ENCODE assay signal across 9 mouse cellular contexts in genomic region chr14:121437026-121437425, GRCm38 (mm10). TPM values are rescaled to one million over a fixed set of nuclear protein-coding genes. Genes with fewer than 3 reads are reported as not detected.
DNase-seq lines count a peak whose midpoint lies in the region; ATAC-seq and TF ChIP-seq lines count a peak whose summit lies in the region.
"Had no signal": no experiment of that assay in that cellular context is flagged by ENCODE, and none has a peak within 500 bp of the region (broad histone marks: within the 10 kb centered on the region; RNA-seq: fewer than 3 reads in every experiment).

No protein-coding gene starts in this region.

- H3K9ac ChIP-seq in liver, embryonic 11.5 days (ENCODE audit: low read depth, low read length), result no peak overlapping the region
- H3K9ac ChIP-seq in hindbrain, embryonic 13.5 days, result no peak overlapping the region
- no peak overlapping the region for H3K9ac ChIP-seq in forebrain, postnatal 0 days
- H3K9ac ChIP-seq: embryonic facial prominence, embryonic 12.5 days had no signal

- no peaks in the 10 kb centered on the region for H3K9me3 ChIP-seq in liver, embryonic 11.5 days (ENCODE audit: control insufficient read depth, low read length)
- no peaks in the 10 kb centered on the region for H3K9me3 ChIP-seq in hindbrain, embryonic 13.5 days
- H3K9me3 ChIP-seq in forebrain, postnatal 0 days (ENCODE audit: low read length), result no peaks in the 10 kb centered on the region
- H3K9me3 ChIP-seq: embryonic facial prominence, embryonic 12.5 days had no signal

- peak; percentile 61 for DNase-seq in liver
- no peak for DNase-seq in liver, embryonic 11.5 days (ENCODE audit: low spot score)
- DNase-seq in kidney, postnatal 25 days, result peak; percentile 87
- DNase-seq in left cerebral cortex, adult 2 months (ENCODE audit: extremely low spot score in 1 of 2, low spot score in 2 of 2), result no peak
- DNase-seq in forebrain, postnatal 0 days, result no peak

- no peak for TF ChIP-seq POLR2A in myocyte (IDR thresholded peaks at IDR 0.05; ENCODE audit: insufficient read length, low read depth)

- TF ChIP-seq CTCF in left cerebral cortex, adult 2 months (IDR thresholded peaks at IDR 0.05), result no peak
- TF ChIP-seq CTCF in forebrain, postnatal 0 days (IDR thresholded peaks at IDR 0.05; ENCODE audit: low read depth), result no peak

- peaks cover 4% of the 10 kb centered on the region; the same call in 1 of the 2 replicates for H3K4me1 ChIP-seq in liver, embryonic 11.5 days (replicated peaks; ENCODE audit: control insufficient read depth, insufficient read depth, low read length)
- H3K4me1 ChIP-seq in hindbrain, embryonic 13.5 days (replicated peaks), result no peaks in the 10 kb centered on the region
- H3K4me1 ChIP-seq in forebrain, postnatal 0 days (ENCODE audit: insufficient read depth), result no peaks in the 10 kb centered on the region
- H3K4me1 ChIP-seq: embryonic facial prominence, embryonic 12.5 days had no signal

- 54% methylated on average over 6 of the region's 6 CpGs for WGBS in liver, embryonic 11.5 days
- WGBS in hindbrain, embryonic 13.5 days, result 88% methylated on average over 6 of the region's 6 CpGs
- WGBS in forebrain, postnatal 0 days, result 85% methylated on average over 6 of the region's 6 CpGs

- H3K36me3 ChIP-seq in liver, embryonic 11.5 days (ENCODE audit: control insufficient read depth, insufficient read depth, low read length), result no peaks in the 10 kb centered on the region
- no peaks in the 10 kb centered on the region for H3K36me3 ChIP-seq in myocyte (ENCODE audit: control insufficient read depth, insufficient read depth)
- H3K36me3 ChIP-seq in hindbrain, embryonic 13.5 days, result no peaks in the 10 kb centered on the region
- H3K36me3 ChIP-seq in forebrain, postnatal 0 days (ENCODE audit: insufficient read depth), result no peaks in the 10 kb centered on the region
- H3K36me3 ChIP-seq: embryonic facial prominence, embryonic 12.5 days had no signal

- H3K27ac ChIP-seq in liver, embryonic 11.5 days (ENCODE audit: low read depth, low read length), result no peak overlapping the region
- no peak overlapping the region for H3K27ac ChIP-seq in hindbrain, embryonic 13.5 days
- H3K27ac ChIP-seq in left cerebral cortex, adult 2 months, result no peak overlapping the region
- H3K27ac ChIP-seq in forebrain, postnatal 0 days (ENCODE audit: low read depth, low read length), result no peak overlapping the region
- H3K27ac ChIP-seq: embryonic facial prominence, embryonic 12.5 days had no signal

- no peak overlapping the region for H3K4me3 ChIP-seq in liver, embryonic 11.5 days (ENCODE audit: low read depth, low read length)
- H3K4me3 ChIP-seq in myocyte, result no peak overlapping the region
- no peak overlapping the region for H3K4me3 ChIP-seq in hindbrain, embryonic 13.5 days
- H3K4me3 ChIP-seq in left cerebral cortex, adult 2 months, result no peak overlapping the region
- no peak overlapping the region for H3K4me3 ChIP-seq in forebrain, postnatal 0 days (ENCODE audit: low read depth, low read length)
- H3K4me3 ChIP-seq: embryonic facial prominence, embryonic 12.5 days had no signal

- no peak overlapping the region for H3ac ChIP-seq in myocyte (ENCODE audit: control insufficient read depth, insufficient read length)

- H3K79me2 ChIP-seq in myocyte (ENCODE audit: control insufficient read depth, insufficient read depth), result no peaks in the 10 kb centered on the region

- ATAC-seq in liver, embryonic 11.5 days (replicated peaks; ENCODE audit: low FRiP score), result no peak; the same call in 1 of the 2 replicates
- ATAC-seq in granulocyte monocyte progenitor cell, adult 5-6 weeks (replicated peaks; ENCODE audit: poor library complexity, severe bottlenecking), result peak; percentile 74
- no peak for ATAC-seq in hindbrain, embryonic 13.5 days (ENCODE audit: low FRiP score)
- no peak for ATAC-seq in forebrain, postnatal 0 days

- H3K4me2 ChIP-seq in liver, embryonic 11.5 days, result no peak overlapping the region
- peak overlapping the region; percentile 75 for H3K4me2 ChIP-seq in myocyte (ENCODE audit: low read depth)
- H3K4me2 ChIP-seq in hindbrain, embryonic 13.5 days, result no peak overlapping the region
- H3K4me2 ChIP-seq in forebrain, postnatal 0 days (ENCODE audit: low read depth), result no peak overlapping the region
- H3K4me2 ChIP-seq: embryonic facial prominence, embryonic 12.5 days had no signal

- H3K27me3 ChIP-seq in liver, embryonic 11.5 days (replicated peaks; ENCODE audit: control insufficient read depth, insufficient read depth, low read length), result no peaks in the 10 kb centered on the region
- no peaks in the 10 kb centered on the region for H3K27me3 ChIP-seq in myocyte (ENCODE audit: control insufficient read depth, insufficient read depth, insufficient read length)
- no peaks in the 10 kb centered on the region for H3K27me3 ChIP-seq in hindbrain, embryonic 13.5 days
- H3K27me3 ChIP-seq in forebrain, postnatal 0 days (ENCODE audit: insufficient read depth, low read length), result no peaks in the 10 kb centered on the region
- H3K27me3 ChIP-seq: embryonic facial prominence, embryonic 12.5 days had no signal

- intact Hi-C loops in left cerebral cortex, adult 2 months (cut with DNase I), result no loop called here

TF ChIP-seq in myocyte, 11 proteins besides CTCF, POLR2A, EP300 and RAD21:
- TF ChIP-seq TCF12 (IDR thresholded peaks at IDR 0.05; ENCODE audit: insufficient read depth, poor library complexity, severe bottlenecking), result peak; percentile 68
- TF ChIP-seq POLR2AphosphoS2 (IDR thresholded peaks at IDR 0.05; ENCODE audit: insufficient read length, low read depth), result no peak
- TF ChIP-seq MYOD1 (IDR thresholded peaks at IDR 0.05; ENCODE audit: control insufficient read depth in 1 of 3, insufficient read length in 2 of 3, low read depth in 2 of 3), result peak in 1 of 3 experiments; percentile 49
- peak; percentile 31 for TF ChIP-seq TCF3 (IDR thresholded peaks at IDR 0.05; ENCODE audit: insufficient read length, low read depth)
- TF ChIP-seq USF1 (IDR thresholded peaks at IDR 0.05; ENCODE audit: low read depth), result no peak
- peak in 1 of 3 experiments; percentile 54 for TF ChIP-seq MYOG (IDR thresholded peaks at IDR 0.05; ENCODE audit: control insufficient read depth in 1 of 3, insufficient read depth in 1 of 3, insufficient read length in 2 of 3, low read depth in 2 of 3)

RNA-seq across cellular contexts. Expression of gene Stk24, which starts 57.2 kb away (rescaled TPM):
- 51.3 and 58.2 TPM in 2 replicates for polyA plus RNA-seq in liver, embryonic 11.5 days (2014; fragmentation: Nextera tagmentation; extraction: Ambion mirVana)
- total RNA-seq in granulocyte monocyte progenitor cell, adult 5-6 weeks (2014; fragmentation: Nextera tagmentation), result 87.1 and 141 TPM in 2 replicates
- 63.5 and 70.6 TPM in 2 replicates for total RNA-seq in granulocyte monocyte progenitor cell, adult 5-6 weeks (2017)
- polyA plus RNA-seq in myocyte (2012; fragmentation: generic; extraction: Trizol), result 26.9 TPM
- 20.2 TPM in 2 replicates for polyA plus RNA-seq in hindbrain, embryonic 13.5 days (2015; fragmentation: Nextera tagmentation; extraction: Ambion mirVana)
- 10 to 100 TPM; 67.8 to 74.2 TPM for total RNA-seq in left cerebral cortex, adult 2 months (2021)
- total RNA-seq in forebrain, postnatal 0 days (2014; rRNA removed), result 27.5 and 34.0 TPM in 2 replicates
- polyA plus RNA-seq in forebrain, postnatal 0 days (2015; fragmentation: Nextera tagmentation; extraction: Ambion mirVana), result 13.2 and 15.3 TPM in 2 replicates

Comparison
In these comparisons a context has a peak if more than half of its experiments do, and no peak if none do; other contexts are left out.
1. DNase-seq: peak in liver (single experiment) and kidney, postnatal 25 days (2 of 2); none in liver, embryonic 11.5 days (single experiment), left cerebral cortex, adult 2 months (0 of 2) and forebrain, postnatal 0 days (single experiment).